Mouse (Mus musculus): ENCODE results near the gene Gm12185.
"Not testable (repeated sequence)": the region's sequence is repeated elsewhere in the genome, so short reads cannot be mapped to it uniquely, and the experiment has no call there.

Gene Gm12185

GRCm38 (mm10) chr11:48918380-48918779, 73.6 kb downstream of the Gm12185 start:
- no peak for DNase-seq (ENCODE audit: low spot score in 2 of 2)

DNA sequence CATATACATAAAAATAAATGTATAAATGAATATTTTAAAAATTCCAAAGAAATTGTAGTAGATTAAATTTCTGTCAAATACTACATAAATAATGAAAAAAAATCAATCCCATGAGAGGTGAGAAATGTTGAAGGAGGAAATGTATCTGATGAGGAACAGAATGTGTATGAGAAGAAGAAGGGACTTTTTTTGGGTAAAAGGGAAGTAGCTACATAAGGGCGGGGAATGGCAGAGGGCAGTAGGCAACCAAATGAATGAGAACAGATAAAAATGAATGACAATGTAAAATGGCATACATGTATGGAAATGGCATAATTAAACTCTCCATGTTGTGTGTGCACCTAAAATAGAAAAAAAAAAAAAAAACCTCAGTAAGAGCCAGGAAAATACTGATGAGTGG, 78.4 kb downstream of the Gm12185 start:
- no peak for DNase-seq (ENCODE audit: low spot score in 2 of 2)

- no peak for DNase-seq (ENCODE audit: low spot score in 2 of 2)
Measured at GRCm38 (mm10) chr11:48908459-48908858, 83.6 kb downstream of the Gm12185 start.

GRCm38 (mm10) chr11:48902021-48902420, 90.0 kb downstream of the Gm12185 start, which contains the start of gene Gm5431:
TSS of gene Gm5431 (minus strand) at chr11:48902214.
- DNase-seq (ENCODE audit: low spot score in 2 of 2) = no peak

DNA sequence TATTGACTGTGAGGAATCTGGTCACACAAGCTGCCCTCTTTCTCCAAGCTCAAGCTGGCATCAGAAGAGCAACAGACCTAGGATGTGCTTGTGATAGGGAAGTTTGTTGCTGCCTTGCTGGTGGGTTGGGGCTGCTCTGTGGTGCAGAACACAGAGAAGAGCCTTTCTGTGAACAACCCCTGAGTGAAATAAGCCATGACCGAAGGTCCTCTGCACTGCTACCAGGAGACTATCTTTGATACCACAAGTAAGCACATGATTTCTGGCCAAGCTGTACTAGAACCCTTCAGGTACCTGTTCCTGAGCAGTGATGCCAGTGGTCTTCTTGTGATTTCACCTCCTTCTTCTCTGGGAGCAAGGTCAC, 90.5 kb downstream of the Gm12185 start:
- DNase-seq (ENCODE audit: low spot score in 2 of 2) = not testable (repeated sequence)

DNA sequence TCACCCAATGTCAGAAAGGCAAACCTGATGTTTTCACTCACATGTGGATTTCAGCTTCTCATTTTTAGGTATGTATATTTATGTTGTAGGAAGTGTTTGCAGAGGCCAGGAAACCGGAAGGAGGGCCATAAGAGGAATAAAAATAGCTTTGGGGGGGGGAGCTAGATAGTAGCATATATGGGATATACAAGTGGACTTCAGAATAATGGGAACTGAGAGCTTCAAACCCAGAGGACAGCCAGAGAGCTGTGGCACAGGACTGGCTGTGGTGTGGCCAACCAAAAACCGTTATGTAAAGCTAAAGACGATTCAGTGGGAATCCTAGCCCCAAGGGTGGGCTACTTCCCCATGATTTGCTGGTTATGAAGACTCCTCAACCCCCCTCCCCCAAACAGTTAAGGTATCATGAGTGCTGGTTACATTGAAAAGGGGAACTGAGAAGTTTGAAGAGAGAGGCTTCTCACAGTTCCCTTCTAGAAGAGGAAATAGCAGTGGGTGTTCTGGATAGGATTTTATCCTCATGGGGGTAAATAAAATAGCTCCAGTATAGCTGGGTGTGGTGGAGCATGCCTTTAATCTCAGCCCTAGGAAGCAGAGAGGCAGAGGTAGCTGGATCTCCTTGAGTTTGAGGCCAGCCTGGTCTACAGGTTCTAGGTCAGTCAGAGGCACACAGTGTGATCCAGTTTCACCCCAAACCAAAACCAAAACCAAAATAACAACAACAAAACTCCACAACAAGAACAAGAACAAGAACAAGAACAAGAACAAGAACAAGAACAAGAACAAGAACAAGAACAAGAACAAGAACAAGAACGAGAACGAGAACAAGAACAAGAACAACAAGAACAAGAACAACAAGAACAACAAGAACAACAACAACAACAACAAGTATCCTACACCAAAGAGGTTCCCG, 91.1 kb downstream of the Gm12185 start:
- not testable (repeated sequence) for DNase-seq (ENCODE audit: low spot score in 2 of 2)

- DNase-seq (ENCODE audit: low spot score in 2 of 2) = no peak
Measured at GRCm38 (mm10) chr11:48898812-48899431, 93.1 kb downstream of the Gm12185 start.

- DNase-seq (ENCODE audit: low spot score in 2 of 2) = no peak
Measured at GRCm38 (mm10) chr11:48876680-48877079, 115.3 kb downstream of the Gm12185 start.

DNA sequence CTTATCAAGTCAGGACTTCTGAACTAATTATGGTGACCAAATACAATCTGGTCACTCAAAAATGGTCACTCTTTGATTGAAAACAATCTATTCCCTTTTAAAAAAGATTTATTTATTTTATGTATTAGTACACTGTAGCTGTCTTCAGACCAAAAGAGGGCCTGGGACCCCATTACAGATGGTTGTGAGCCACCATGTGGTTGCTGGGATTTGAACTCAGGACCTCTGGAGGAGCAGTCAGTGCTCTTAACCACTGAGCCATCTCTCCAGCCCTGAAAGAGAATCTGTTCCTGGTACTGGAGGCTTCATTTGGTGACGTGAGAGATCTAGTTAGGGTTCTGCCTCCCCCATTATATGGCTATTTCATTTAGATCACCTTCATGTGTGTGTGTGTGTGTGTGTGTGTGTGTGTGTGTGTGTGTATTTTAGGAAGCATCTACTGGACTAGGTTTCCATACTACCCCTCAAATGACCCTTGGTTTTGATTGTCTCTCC, 116.6 kb downstream of the Gm12185 start:
- DNase-seq (ENCODE audit: low spot score in 2 of 2) = not testable (repeated sequence)

GRCm38 (mm10) chr11:48874465-48874864, 117.6 kb downstream of the Gm12185 start:
- peak in 1 of 2 experiments; percentile 39 for DNase-seq (ENCODE audit: low spot score in 2 of 2)

DNA sequence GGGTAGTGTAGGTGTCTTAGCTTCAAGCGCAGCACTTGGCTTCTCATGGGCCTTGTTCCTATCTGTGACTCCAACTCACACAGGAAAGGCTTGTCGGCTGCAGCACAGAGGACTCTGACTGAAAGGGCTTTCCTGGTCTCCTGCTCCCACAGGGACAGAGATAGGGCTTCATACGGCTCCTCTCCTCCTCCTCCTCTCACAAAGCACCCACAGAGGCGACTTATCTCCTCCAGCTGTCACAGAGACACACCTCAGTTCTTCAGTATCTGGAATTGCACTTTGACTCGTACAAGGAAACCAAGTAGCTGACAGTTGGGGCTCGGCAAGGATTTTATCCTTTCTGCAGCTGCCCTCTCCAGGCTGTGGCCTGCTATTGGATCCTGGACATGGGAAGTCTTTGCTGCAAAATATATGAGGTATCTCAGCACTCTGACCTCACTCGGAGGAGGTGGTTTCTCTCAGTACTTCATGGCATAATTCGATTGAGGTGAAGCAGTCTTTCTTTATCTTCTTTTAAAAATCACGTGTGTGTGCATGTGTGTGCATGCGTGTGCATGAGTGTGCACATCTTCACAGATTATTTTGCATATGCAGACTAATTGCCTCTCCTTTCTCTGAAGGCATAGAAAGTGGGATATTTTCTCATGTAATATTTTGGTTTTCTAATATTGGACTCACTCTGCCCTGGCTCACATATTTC, 118.3 kb downstream of the Gm12185 start:
- no peak for DNase-seq (ENCODE audit: low spot score in 2 of 2)

GRCm38 (mm10) chr11:48872695-48873300, 119.2 kb downstream of the Gm12185 start:
- DNase-seq (ENCODE audit: low spot score in 2 of 2) = no peak

- DNase-seq (ENCODE audit: low spot score in 2 of 2) = no peak
Measured at GRCm38 (mm10) chr11:48871817-48872541, 120.0 kb downstream of the Gm12185 start.

GRCm38 (mm10) chr11:48871201-48871772, 120.7 kb downstream of the Gm12185 start, which contains the start of gene Irgm1:
TSS of gene Irgm1 (minus strand) at chr11:48871683.
- peak in 1 of 2 experiments; percentile 43 for DNase-seq (ENCODE audit: low spot score in 2 of 2)

- DNase-seq (ENCODE audit: low spot score in 2 of 2) = no peak
Measured at GRCm38 (mm10) chr11:48870781-48871180, 121.2 kb downstream of the Gm12185 start.

- DNase-seq (ENCODE audit: low spot score in 2 of 2) = no peak
Measured at GRCm38 (mm10) chr11:48869380-48870110, 122.5 kb downstream of the Gm12185 start.

GRCm38 (mm10) chr11:48866481-48866880, 125.5 kb downstream of the Gm12185 start:
- no peak for DNase-seq (ENCODE audit: low spot score in 2 of 2)

- DNase-seq (ENCODE audit: low spot score in 2 of 2) = no peak
Measured at GRCm38 (mm10) chr11:48863808-48864207, 128.2 kb downstream of the Gm12185 start.

DNA sequence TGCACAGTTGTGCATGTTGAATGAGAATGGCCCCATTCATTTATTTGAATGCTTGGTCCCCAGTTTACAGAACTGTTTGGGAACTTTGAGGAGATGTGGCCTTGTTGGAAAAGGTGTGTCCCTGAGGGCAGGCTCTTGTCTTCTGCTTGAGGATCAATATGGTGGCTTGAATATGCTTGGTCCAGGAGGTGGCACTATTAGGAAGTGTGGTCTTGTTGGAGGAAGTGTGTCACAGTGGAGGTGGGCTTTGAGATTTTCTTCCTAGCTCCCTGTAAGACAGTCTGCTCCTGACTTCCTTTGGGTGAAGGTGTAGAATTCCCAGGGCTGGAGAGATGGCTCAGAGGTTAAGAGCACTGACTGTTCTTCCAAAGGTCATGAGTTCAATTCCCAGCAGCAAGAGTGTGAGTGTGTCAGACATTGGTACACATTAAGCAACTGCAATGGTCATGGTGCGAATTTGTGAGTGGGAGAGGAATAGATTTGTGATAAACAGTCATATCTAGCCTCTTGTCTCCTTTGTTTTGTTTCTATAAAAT, 129.2 kb downstream of the Gm12185 start:
- no peak for DNase-seq (ENCODE audit: low spot score in 2 of 2)

DNA sequence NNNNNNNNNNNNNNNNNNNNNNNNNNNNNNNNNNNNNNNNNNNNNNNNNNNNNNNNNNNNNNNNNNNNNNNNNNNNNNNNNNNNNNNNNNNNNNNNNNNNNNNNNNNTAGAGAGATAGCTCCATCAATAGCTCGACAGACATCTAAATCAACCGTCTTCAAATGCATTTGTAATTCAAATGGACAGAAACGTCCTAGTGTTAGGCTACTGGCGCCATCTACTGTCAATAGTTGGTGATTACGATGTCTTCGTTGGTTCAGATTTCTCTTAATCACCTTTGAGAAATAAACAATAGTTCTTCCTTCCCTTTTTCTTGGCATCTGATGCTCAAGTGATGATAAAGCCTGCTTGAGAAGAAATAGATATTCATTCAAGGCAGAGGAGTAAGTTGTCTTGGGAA, 133.0 kb downstream of the Gm12185 start:
- peak in 1 of 2 experiments; percentile 43 for DNase-seq (ENCODE audit: low spot score in 2 of 2)
